Mouse (Mus musculus): ENCODE measurements around the gene Tedc1. TPM values are rescaled to one million over a fixed set of nuclear protein-coding genes. Genes with fewer than 3 reads are reported as not detected.

Tedc1 gene
- total RNA-seq (2023), result 10 to 100 TPM; 18.7 to 22.0 TPM

DNA sequence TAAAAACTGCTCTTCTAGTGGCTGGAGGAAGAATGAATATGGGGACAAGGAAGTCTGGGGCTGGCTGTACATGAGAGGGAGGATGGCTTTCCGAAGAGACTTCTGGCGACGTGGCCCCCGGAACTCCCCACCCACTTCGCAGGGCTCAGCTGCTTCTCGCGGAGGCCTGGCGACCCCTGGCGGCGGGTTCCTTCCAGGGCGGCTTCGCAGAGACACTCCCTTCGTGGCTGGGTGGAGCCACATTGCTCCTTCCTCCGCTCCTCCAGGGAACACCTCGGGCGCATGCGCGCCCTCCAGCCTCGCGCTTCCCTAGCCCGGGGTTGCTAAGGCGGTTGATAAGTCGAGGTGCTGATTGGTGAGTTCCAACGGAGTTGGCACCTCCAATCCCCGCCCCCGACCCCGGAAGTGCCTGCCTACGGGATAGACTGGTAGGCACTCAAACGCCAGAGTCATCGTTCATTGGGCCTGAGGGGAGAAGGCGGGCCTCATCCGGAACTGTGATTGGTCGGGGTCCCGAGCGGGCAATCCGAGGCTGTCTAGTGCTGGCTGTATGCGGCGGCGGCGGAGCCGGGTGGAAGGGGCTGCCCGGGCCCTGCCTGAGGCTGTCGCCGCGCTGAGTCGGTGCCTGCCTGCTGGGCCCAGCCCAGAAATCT, at the start of gene Tedc1:
Gene Tedc1, plus strand, starts transcription at position 535 of the 653 bp plus-strand sequence.

DNA sequence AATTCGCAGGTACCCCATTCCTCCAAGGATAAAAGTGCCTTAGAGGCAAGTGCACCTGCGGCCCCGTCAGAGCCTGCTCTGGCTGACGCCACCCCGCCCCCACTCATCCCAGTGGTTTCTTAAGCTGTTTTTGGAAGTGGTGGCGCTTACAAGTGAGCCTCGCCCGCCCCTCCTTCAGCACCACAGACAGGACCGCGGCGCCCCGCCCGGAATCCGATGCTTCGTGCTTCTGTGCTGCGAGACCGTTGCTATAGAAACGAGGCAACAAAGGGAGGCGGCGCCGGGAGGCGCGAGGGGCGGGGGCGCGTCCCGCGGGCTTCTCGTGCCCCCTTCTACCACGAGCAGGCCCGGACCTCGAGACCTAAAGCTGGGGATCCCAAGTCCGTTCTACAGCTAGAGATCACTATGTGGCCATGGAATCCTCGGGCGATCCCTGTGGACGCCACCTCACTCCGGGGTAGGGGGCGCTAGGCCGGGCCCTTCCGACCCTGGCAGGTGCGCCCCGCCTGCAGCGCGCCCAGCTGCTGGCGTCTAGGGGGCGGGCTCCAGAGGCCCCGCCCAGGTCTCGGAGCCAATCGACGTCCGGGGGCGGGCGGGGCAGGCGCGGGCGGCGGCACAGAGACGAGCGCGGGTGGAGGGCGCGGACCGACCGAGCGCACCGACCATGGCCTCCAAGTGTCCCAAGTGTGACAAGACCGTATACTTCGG, 16.2 kb upstream of the Tedc1 start, which contains the start of gene Crip2:
Gene Crip2, plus strand, starts transcription at position 329 of the 708 bp plus-strand sequence.

DNA sequence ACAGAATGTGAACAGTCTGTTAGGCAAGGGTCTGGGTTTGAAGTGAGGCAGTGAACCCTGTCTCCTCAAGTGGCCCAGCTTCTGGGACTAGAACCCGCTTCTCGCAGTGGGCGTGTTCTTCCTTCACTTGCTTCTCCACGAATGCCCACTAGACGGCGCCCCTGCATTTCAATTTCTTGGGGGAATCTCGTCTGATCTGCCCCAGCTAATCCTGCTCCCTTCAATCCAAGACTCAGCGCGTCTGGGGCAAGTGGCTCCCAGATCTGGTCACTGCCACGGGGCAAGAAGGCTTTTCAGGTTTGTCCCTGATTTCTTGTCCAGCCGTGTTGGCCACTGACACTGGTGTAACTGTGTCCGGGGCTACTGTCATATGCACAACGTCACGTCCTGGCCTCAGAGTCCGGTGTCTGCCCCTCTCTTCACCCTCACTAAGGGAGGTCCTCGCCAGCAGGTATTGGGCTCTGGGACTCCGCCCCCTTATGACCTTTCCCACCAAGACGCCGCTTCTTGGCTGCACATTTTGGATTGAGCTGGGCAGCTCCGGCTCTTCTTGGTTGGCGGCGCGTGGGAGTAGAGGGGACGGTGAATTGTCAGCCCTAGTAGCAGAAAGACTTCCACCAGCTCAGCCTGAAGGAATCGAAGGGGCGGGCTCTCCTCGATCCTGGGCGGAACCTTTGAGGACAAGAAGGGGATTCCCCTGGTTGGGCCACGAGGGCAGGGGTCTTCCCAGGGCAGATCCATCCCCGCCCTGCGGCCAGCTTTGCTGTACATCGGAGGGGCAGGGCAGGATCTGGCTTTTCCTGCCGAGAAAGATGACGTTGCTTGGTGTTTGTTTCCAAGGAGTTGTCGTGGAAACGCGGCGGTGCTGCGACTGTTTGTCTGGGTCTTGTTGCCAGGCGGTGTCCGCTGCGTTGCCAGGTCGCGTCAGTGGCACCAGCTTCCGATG, 9.8 kb upstream of the Tedc1 start, which contains the start of gene Crip1:
Gene Crip1, plus strand, starts transcription at position 205 of the 946 bp plus-strand sequence.

DNA sequence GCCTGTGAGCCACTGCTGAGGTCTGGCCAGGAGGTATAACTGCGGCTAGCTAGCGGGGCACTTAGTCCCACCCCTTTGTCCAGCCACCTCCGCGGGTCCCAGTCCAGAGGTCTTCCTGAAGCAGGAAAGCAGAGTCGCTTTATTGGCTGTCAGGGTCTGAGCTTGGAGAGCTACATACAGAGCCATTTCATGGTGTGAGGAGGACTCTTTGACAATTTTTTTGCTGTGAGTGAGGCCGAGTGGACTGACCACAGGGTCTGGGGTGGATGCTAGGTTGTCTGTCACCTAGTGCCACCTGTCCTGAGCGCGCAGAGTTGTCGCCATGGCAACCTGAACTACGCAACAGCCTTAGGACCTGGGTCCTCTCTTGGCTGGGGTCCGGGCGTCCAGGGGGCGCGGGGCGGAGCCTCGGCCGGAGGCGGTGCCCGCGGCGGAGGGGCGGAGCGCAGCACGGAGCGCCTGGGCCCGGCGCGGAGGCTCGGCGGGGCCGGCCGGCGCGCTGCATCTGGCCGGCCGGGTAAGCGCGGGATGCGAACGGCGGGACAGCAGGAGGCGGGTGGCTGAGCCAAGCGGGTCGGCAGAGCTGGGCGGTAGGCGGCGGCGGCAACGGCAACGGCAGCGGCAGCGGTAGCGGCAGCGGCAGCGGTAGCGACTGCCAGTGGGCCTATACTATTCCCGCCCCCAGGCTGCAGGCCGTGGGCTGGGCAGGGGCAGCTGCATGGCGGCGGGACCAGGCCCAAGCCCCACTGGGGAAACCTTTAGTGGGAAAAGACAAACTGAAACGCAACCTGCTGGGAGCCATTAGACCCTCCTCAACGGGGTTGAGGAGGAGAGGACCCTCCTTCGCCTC, 29.4 kb downstream of the Tedc1 start, which contains the start of gene Tmem121:
Gene Tmem121, plus strand, starts transcription at position 489 of the 850 bp plus-strand sequence.

Other genes starting within 250 kb of the Tedc1 start
- gene Jag2, start 226.6 kb upstream of the Tedc1 start, total RNA-seq (2023), result 1 to 10 TPM in 1 of 2 experiments, under 1 TPM in 1; 0.77 to 3.4 TPM
- gene Nudt14, start 214.3 kb upstream of the Tedc1 start, total RNA-seq (2023), result 10 to 100 TPM; 13.0 to 14.9 TPM
- gene Btbd6, start 179.9 kb upstream of the Tedc1 start, total RNA-seq (2023), result 10 to 100 TPM; 13.3 to 14.4 TPM
- 100 to 1,000 TPM; 167 to 174 TPM for gene Brf1, start 155.7 kb upstream of the Tedc1 start, total RNA-seq (2023)
- 10 to 100 TPM; 33.5 to 35.0 TPM for gene Pacs2, start 141.9 kb upstream of the Tedc1 start, total RNA-seq (2023)
- gene Tex22, start 81.9 kb upstream of the Tedc1 start, total RNA-seq (2023), result not detected
- 10 to 100 TPM; 45.3 to 49.7 TPM for gene Mta1, start 58.1 kb upstream of the Tedc1 start, total RNA-seq (2023)
- 10 to 100 TPM; 10.9 to 12.5 TPM for gene Crip2, start 16.2 kb upstream of the Tedc1 start, total RNA-seq (2023)
- gene Crip1, start 10.1 kb upstream of the Tedc1 start, total RNA-seq (2023), result 100 to 1,000 TPM; 571 to 649 TPM
- 1 to 10 TPM; 4.4 to 5.3 TPM for gene Tmem121, start 29.5 kb downstream of the Tedc1 start, total RNA-seq (2023)

Data from B cell, adult 67 days (primary cell).